Mouse (Mus musculus): Measurements from ENCODE around the gene Sh2d3c.

Gene Sh2d3c

GRCm38 (mm10) chr2:32791297-32791696 is 70.4 kb downstream of the Sh2d3c start:
- no peak for DNase-seq (ENCODE audit: low spot score)

GRCm38 (mm10) chr2:32795748-32796418 is 75.0 kb downstream of the Sh2d3c start:
- DNase-seq (ENCODE audit: low spot score) = no peak

GRCm38 (mm10) chr2:32798251-32798962 is 77.6 kb downstream of the Sh2d3c start:
- no peak for DNase-seq (ENCODE audit: low spot score)

Data from T-cell, adult 2 months (primary cell).